Mouse (Mus musculus) liver, adult 2 months (tissue): ENCODE results near the gene Hs3st6. TPM values are rescaled to one million over a fixed set of nuclear protein-coding genes. Genes with fewer than 3 reads are reported as not detected.

ENCODE experiments used
- DNase-seq: peaks from one replicate; pipeline ENCODE4 v3.0.0-alpha.2; 2011; ENCODE audit warnings: low read depth, low spot score; ENCODE audit errors: extremely low read depth
- H3K27ac ChIP-seq: fragments of 200-500 bp; replicated peaks from 2 replicates; pipeline ENCODE4 v1.5.1; 2012; ENCODE audit warnings: low read depth, mild to moderate bottlenecking, control low read depth, inconsistent platforms, low read length; ENCODE audit not compliant: insufficient read depth
- H3K27me3 ChIP-seq: fragments of 200-500 bp; 2 replicates; pipeline ENCODE4 v1.6.1; 2012; ENCODE audit warnings: mild to moderate bottlenecking, moderate library complexity, low read length, inconsistent platforms; ENCODE audit not compliant: control insufficient read depth, insufficient read depth
- H3K36me3 ChIP-seq: fragments of 200-500 bp; 2 replicates; pipeline ENCODE4 v1.6.1; 2012; ENCODE audit warnings: low read length, inconsistent platforms; ENCODE audit not compliant: control insufficient read depth, insufficient read depth
- H3K4me1 ChIP-seq: fragments of 200-500 bp; 2 replicates; pipeline ENCODE4 v1.6.1; 2011; ENCODE audit warnings: low read length; ENCODE audit not compliant: control insufficient read depth, insufficient read depth
- H3K4me3 ChIP-seq: fragments of 200-500 bp; 2 replicates; pipeline ENCODE4 v1.5.1; 2011; ENCODE audit warnings: low read depth, mild to moderate bottlenecking, control low read depth, low read length, moderate library complexity; ENCODE audit not compliant: insufficient read depth
- H3K79me2 ChIP-seq: fragments of 200-500 bp; 2 replicates; pipeline ENCODE4 v1.6.1; 2012; ENCODE audit warnings: inconsistent platforms, mild to moderate bottlenecking, low read length, moderate library complexity; ENCODE audit not compliant: control insufficient read depth, insufficient read depth
- H3K9ac ChIP-seq: fragments of 200-500 bp; 2 replicates; pipeline ENCODE4 v1.6.1; 2012; ENCODE audit warnings: low read depth, mild to moderate bottlenecking, control low read depth, inconsistent platforms, low read length
- CTCF ChIP-seq: fragments of 200-500 bp; IDR thresholded peaks from 2 replicates; pipeline ENCODE4 v1.5.1; 2011; ENCODE audit warnings: low read depth, low read length, control low read depth
- POLR2A ChIP-seq: fragments of 200-500 bp; IDR thresholded peaks from 2 replicates; pipeline ENCODE4 v1.6.1; 2011; ENCODE audit warnings: low read length, control low read depth; ENCODE audit not compliant: insufficient read depth; ENCODE audit errors: extremely low read depth
- WGBS: fragments of 180-500 bp; shearing (Covaris S2); methylation state at CpG from one replicate; pipeline ENCODE4 v1.1.7; 2018; 5-methylcytosine and 5-hydroxymethylcytosine counted together
- polyA plus RNA-seq: library from polyadenylated mRNA; depleted of rRNA; stranded (reverse); fragments of >200 nt; gene quantifications from 2 replicates; pipeline ENCODE4 v1.2.3, GENCODE M21; 2012
- total RNA-seq: library from RNA; depleted of rRNA; stranded (reverse); fragments of >200 nt; gene quantifications from 2 replicates; pipeline ENCODE4 v1.2.3, GENCODE M21; 2014

The Hs3st6 gene
- total and polyA plus RNA-seq, 2 experiments = 0.74 to 3.9 TPM

- Histone ChIP-seq H3K9ac (no peak overlapping the region), H3K4me1 (no peaks in the 10 kb centered on the region), H3K4me3 (no peak overlapping the region), H3K79me2 (no peaks in the 10 kb centered on the region), H3K27ac (no peak overlapping the region), H3K27me3 (no peaks in the 10 kb centered on the region), H3K36me3 (no peaks in the 10 kb centered on the region)
- DNase-seq = no peak
- TF ChIP-seq POLR2A = no peak
- no peak for TF ChIP-seq CTCF
- WGBS = 9% methylated on average over 3 of the region's 3 CpGs
Observed at GRCm38 (mm10) chr17:24769146-24769545, 16.4 kb downstream of the Hs3st6 start.

GRCm38 (mm10) chr17:24773241-24773640 lies 20.5 kb downstream of the Hs3st6 start:
- TF ChIP-seq POLR2A = no peak
- TF ChIP-seq CTCF = no peak
- H3K9ac ChIP-seq = no peak overlapping the region
- no peak overlapping the region for H3K27ac ChIP-seq
- H3K36me3 ChIP-seq = no peaks in the 10 kb centered on the region
- H3K4me1 ChIP-seq = no peaks in the 10 kb centered on the region
- H3K4me3 ChIP-seq = no peak overlapping the region
- H3K27me3 ChIP-seq = no peaks in the 10 kb centered on the region
- DNase-seq = no peak
- WGBS = 87% methylated on average over 5 of the region's 5 CpGs
- no peaks in the 10 kb centered on the region for H3K79me2 ChIP-seq

- no peaks in the 10 kb centered on the region for H3K36me3 ChIP-seq
- H3K4me1 ChIP-seq = no peaks in the 10 kb centered on the region
- no peak overlapping the region for H3K9ac ChIP-seq
- WGBS = 90% methylated on average over 8 of the region's 8 CpGs
- no peak for DNase-seq
- TF ChIP-seq POLR2A (no peak), CTCF (no peak)
- no peak overlapping the region for H3K4me3 ChIP-seq
- no peaks in the 10 kb centered on the region for H3K79me2 ChIP-seq
- no peak overlapping the region for H3K27ac ChIP-seq
- H3K27me3 ChIP-seq = no peaks in the 10 kb centered on the region
Observed at GRCm38 (mm10) chr17:24775173-24775572, 22.4 kb downstream of the Hs3st6 start.

GRCm38 (mm10) chr17:24777073-24777472 lies 24.3 kb downstream of the Hs3st6 start:
- H3K79me2 ChIP-seq = no peaks in the 10 kb centered on the region
- no peaks in the 10 kb centered on the region for H3K36me3 ChIP-seq
- no peaks in the 10 kb centered on the region for H3K4me1 ChIP-seq
- no peak overlapping the region for H3K4me3 ChIP-seq
- H3K27ac ChIP-seq = no peak overlapping the region
- DNase-seq = no peak
- no peaks in the 10 kb centered on the region for H3K27me3 ChIP-seq
- no peak for TF ChIP-seq POLR2A
- TF ChIP-seq CTCF = no peak
- WGBS = 62% methylated on average over 2 of the region's 2 CpGs
- H3K9ac ChIP-seq = no peak overlapping the region

GRCm38 (mm10) chr17:24780821-24781220 lies 28.0 kb downstream of the Hs3st6 start:
- Histone ChIP-seq H3K4me3 (no peak overlapping the region), H3K79me2 (no peaks in the 10 kb centered on the region), H3K9ac (no peak overlapping the region), H3K27me3 (no peaks in the 10 kb centered on the region), H3K4me1 (no peaks in the 10 kb centered on the region), H3K36me3 (no peaks in the 10 kb centered on the region), H3K27ac (no peak overlapping the region)
- no peak for DNase-seq
- 92% methylated on average over 2 of the region's 2 CpGs for WGBS
- no peak for TF ChIP-seq POLR2A
- no peak for TF ChIP-seq CTCF

- 71% methylated on average over 8 of the region's 8 CpGs for WGBS
- no peaks in the 10 kb centered on the region for H3K4me1 ChIP-seq
- H3K4me3 ChIP-seq = no peak overlapping the region
- H3K9ac ChIP-seq = no peak overlapping the region
- no peak for TF ChIP-seq POLR2A
- TF ChIP-seq CTCF = no peak
- DNase-seq = no peak
- no peaks in the 10 kb centered on the region for H3K36me3 ChIP-seq
- no peaks in the 10 kb centered on the region for H3K79me2 ChIP-seq
- no peak overlapping the region for H3K27ac ChIP-seq
- no peaks in the 10 kb centered on the region for H3K27me3 ChIP-seq
Observed at GRCm38 (mm10) chr17:24792190-24792589, 39.4 kb downstream of the Hs3st6 start.
